Mouse (Mus musculus) urinary bladder, postnatal 36 days (tissue): ENCODE measurements around the gene Zfp276.
"Not testable (repeated sequence)": the region's sequence is repeated elsewhere in the genome, so short reads cannot be mapped to it uniquely, and the experiment has no call there.

ENCODE experiments used
- DNase-seq, 2 experiments: peaks; one replicate each; pipeline ENCODE4 v3.0.0; 2022; ENCODE audit warnings: low spot score in 2 of 2, mixed read lengths in 1 of 2

The Zfp276 gene

DNA sequence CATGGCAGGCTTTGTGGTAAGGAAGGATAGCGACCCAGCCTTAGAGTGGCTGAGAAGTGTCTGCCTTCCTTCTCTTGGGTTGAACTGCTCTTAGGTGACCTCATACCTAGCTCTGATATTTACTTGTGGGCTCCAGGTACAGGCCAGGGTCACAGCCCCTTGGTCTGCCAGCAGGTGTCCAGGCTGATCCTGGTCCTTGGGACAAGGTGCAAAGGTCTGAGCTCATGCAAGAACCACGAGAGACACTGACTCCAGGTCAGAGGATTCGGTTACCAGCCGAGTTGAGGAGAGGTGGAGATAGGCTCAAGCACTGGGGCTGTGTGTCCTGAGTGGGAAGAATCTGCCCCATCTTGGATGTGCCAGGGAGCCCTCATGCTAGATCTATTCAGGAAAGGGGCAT is 9.6 kb upstream of the Zfp276 start:
- no peak for DNase-seq

DNA sequence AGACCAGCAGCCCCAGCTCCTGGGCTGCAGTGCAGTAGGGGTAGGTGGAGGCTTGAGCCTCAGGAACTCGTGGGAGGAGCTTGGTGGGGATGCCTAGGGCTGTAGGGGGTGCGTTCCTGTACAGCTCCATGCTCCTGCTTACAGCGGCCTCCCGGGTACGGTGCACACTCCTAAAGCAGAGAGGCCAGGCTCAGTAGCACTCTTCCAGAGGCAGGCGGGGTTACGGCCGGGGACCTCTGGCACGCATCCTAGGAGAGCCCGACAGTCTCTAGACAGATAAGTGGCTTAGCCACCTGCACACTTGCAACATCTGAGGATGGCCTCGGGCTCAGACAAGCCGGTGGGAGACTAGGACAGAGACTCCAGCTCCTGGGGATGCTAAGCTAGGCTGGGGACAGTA is 8.5 kb upstream of the Zfp276 start:
- DNase-seq: no peak

DNA sequence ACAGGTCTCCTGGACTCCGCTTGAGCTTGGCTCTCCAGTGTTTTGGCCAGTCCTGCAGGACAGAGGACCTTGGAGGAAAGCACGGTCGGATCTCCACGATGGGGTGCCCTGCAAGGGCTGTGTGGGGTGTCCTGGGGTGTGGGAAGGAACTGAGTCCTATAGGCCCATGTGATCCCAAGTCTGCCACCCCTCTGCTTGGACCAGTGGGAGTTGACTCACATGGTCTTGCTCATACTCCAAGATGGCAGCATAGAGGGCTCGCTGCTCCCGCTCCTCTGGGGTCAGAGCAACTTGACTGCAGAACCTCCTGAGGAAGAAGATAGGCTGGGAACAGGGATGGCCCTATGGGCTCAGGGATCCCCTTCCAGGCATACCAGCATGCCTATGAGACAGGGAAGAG is 6.2 kb upstream of the Zfp276 start:
- no peak for DNase-seq

DNA sequence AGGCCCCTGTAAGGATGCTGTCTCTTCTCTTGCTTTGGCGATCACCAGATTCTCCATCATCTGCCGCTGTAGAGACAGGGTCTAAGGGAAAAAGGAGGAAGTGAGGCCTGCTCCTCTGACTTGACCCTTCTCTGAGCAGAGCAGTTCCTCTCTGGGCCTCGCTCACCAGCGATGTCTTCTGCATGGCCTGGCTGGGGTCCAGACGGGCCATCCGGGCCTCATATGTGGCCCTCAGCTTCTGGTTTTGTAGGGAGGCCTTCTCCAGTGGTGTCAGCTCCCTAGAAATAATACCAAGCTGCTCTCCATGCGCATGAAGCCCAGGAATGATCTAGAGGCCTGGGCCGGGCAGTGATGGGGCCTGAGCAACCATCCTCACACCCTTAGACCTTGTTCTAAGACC is 5.4 kb upstream of the Zfp276 start:
- no peak for DNase-seq

DNA sequence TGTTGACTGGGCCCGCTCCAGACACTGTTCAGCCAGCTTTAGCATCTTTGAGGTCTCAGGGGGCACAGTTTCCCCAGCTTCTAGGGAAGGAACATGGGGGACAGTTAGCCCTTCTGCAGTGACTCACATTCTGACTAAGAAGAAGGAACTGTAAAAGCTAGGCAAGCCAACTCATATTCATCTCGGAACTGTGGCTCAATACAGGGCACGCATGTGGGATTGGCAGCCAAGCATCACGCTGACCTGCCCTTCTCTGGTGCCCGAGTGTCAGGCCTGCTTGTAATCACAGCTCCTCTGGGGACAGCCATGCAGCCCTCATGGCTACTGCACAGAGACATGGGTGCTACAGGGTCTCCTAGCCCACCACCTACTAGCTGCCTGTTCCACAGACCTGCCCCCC is 3.1 kb upstream of the Zfp276 start:
- DNase-seq: no peak

DNA sequence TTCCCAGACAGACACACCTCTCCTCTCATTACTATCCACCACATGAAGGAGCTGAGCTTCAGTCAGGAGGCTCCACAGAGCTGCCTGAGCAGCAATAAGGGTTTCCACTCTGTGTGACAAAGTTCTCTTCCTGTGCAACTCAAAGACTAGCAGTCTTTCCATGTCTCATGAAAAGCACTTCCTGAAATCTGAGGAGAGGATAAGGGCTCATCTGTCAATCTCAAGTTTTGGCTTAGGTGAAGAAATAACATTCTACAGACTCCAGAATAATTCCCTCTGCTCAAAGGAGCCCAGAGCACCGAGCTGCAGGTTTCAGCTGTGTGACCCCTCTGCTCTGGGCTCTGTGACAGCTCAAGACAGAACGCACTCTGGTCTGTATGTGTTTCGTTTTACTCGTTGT is 1.1 kb upstream of the Zfp276 start:
- DNase-seq: no peak

DNA sequence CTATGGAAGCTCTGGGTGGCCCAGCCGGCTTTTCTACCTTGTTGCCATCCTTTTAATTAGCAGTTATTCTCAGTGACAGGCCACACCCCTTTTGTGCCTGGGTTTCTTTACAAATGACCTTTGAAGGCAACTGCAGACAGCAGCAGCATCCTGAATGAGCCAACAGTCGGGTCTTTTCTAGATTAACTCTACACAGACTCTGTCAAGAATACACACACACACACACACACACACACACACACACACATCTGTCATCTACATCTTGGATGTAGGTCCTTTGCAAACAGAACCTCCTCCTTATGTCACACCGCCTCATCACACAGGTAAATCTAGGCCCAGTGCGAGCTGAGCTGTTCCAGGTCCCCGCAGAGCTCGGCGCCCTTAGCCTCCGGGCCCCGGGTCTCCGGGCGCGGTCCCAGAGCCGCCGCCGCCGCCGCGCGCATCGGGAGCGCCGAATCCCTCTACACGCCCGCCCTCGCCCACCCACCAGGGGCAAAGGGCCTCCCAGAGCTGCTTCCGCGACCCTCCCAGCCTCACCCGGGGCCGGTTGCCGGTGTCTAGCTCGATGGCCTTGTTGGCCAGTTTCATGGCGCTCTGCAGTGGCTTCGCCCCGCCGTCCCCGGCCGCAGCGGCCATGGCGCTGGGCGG is 420 bp upstream of the Zfp276 start:
- DNase-seq: no peak

DNA sequence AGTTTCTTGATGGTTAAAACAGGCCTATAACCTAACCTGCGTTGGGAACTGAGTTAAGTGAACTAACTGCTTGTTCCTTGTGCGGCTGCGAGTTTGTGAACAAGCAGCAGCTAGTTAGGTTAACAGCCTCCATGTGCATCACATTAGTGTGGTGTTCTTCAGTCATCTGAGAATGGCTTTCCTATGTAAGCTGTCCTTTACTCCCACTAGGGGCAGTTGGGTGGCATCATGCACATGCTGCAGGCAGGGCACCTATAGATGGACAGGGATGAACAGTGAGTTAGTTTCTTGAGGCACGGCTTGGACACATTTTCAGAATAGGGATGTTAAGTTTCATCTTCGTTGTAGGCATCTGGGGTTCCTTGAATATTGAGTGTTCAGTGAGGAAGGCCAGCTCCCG is 1.2 kb downstream of the Zfp276 start:
- no peak for DNase-seq

DNA sequence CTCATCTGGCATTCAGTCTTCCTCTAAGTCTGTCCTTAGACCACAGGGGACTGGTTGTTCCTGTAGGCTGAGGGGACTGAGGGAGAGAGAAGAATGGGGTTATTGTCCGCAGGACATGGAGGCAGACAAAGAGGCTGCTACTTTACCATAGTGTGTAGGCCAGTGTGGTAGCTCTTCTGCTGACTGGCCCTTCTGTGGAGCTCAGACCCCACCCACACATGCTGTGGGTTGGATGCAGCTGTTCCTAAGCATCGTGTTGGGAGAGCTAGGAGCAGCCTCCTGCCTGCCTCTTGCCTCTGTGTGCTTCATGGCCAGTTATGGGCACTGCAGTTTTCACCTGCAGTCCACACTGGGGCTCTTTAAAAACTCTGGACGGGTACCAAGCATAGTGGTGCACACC is 3.1 kb downstream of the Zfp276 start:
- DNase-seq: no peak

DNA sequence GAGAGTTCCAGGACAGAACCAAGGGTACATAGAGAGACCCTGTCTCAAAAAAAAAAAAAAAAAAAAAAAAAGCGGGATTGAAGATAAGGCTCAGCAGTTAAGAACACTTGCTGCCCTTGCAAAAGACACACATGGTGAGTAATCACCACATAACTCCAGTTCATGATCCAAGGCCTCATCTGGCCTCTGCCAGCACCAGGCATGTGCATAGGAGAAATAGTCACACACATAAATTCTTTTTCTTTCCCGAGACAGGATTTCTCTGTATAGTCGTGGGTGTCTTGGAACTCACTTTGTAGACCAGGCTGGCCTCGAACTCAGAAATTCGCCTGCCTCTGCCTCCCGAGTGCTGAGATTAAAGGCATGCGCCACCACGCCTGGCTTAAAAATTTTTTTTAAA is 3.6 kb downstream of the Zfp276 start:
- not testable (repeated sequence) for DNase-seq

DNA sequence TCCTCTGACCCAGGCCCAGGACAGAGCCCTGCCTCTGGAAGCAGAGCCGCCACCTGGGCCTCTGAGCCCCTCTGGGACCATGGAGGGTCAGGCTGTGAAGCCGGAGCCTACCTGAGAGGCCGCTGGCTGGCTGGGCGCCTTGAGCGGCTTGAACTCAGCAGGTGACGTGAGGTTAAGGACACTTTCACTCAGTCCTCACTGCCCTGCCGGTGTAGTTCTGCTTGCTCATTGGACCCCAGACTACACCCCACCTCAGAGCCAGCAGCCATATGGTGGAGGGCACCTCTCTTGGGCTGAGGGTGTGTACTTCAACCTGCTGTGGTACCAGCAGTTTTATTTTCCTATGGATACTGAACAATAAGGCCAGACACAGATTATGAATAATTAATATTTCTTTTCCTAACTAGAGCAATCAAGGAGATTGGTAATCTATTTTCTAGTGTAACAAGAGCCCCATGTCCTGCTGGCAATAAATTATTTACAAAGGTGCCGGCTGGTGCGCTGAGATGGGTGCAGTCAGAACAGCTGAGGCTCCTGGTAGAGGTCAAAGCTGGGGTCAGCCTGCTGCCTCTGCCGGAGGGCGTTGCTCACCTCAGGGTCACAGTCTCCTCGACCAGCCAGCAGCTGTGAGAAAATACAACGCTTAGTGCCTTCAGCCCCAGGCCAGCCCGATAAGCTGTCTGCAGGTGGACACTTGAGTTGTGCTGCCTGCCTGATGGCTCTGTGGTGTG is 14.1 kb downstream of the Zfp276 start:
- no peak for DNase-seq

DNA sequence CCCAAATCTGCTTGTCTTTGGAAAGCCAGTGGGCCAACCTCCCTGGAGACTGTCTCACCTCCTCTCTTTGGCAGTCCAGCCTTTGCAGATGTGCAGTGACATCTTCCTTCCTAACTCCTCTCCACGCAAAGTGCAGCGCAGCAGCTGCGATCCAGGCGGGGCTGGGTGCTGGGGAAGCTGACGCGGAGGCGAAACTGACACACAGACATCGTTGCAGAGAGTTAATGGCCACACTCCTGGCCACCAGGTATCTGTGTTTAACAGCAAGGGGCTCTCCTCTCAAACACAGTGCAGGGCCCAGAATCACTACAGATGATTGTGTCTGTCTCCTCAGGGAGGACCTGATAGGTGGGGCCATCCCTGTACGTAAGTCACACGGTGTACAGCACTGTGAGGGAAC is 17.2 kb downstream of the Zfp276 start:
- DNase-seq: no peak

DNA sequence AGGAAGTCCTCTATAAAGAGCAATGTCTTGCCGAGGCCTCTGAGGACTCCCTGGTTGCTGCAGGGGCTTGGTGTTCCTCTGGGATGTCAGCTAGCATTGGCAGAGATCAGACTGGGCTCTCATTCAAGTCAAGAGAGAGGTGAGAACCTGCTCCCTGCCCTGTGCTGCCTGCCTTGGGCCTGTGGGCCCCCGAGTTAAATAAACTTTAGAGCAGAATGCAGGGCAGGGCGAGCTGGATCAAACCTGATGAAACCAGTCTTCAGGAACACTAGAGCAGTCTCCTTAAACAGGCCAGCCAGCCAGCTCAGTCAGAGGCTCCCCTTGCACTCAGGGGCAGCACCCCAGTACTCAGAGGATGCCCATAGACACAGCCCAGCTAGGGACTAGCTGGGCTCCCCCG is 17.9 kb downstream of the Zfp276 start:
- no peak for DNase-seq

DNA sequence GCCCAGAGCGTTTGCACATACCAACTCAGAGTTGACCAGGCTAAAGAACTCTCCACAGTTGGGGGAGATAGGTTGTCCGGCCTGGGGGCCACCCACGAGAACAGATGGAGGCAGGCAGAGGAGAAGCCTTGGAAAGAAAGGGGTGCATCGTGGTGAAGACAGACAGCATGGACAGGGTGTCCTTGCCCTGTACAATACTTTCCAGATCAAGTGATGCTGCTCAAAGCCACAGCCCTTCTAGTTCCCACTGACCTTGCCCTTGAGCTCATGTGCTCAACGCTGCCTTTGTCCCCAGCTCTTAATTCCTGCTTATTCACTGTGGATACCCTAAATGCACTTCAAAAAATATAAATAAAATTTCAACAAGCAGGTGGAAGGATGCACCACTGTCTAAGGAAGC is 20.5 kb downstream of the Zfp276 start:
- no peak for DNase-seq

DNA sequence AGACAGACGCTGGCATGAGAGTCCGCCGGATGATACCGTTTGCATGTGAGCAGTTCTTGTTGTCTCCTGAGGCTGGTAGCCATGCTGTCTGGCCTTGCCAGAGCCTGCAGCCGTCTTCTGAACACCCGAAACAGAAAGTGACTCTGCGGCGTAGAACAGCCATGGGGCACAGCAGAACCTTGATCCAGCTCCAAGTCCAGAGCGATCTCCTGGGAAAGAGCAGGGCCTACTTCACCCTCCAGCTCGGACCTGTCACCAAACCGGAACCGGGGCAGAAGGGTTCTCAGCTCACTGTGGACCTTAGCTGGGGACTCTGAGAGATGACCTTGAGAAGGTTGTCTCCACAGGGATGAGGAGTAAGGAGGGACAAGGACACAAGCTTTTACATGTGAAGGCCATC is 21.1 kb downstream of the Zfp276 start:
- DNase-seq: no peak

DNA sequence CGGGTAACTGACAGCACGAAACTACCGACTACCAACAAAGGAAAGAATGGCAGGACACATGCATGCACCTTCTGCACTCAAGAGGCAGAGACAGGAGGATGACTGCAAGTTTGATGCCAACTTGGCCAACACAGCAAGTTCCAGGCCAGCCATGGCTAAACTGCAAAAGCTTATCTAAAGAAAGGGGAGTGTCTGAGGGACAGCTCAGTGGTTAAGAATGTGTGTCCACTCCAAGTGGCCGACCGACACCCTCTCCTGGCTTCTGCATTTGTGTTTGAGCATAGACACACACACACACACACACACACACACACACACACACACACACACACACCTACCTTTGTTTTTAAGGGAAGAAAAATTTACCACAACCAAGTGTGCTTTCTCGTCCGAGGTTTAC is 24.4 kb downstream of the Zfp276 start:
- DNase-seq: no peak

DNA sequence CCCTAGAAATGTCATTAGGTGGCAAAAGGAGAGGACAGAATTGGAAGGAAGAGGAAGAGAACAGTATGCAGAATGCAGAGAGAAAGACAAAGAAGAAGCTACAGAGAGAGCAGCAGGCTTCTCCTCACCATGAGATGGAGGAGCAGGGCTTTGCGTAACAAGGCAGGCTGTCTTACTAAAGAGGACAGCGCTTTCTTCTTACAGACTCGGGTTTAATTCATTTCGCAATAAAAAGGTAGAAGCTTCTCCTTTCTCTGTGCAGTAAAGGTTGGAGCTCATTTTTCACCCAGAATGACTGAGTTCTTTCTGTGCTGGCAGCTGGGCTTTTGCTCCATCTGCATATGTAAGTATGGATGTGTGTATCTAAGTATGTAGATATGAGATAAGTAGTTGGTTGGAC is 25.8 kb downstream of the Zfp276 start:
- DNase-seq: no peak

DNA sequence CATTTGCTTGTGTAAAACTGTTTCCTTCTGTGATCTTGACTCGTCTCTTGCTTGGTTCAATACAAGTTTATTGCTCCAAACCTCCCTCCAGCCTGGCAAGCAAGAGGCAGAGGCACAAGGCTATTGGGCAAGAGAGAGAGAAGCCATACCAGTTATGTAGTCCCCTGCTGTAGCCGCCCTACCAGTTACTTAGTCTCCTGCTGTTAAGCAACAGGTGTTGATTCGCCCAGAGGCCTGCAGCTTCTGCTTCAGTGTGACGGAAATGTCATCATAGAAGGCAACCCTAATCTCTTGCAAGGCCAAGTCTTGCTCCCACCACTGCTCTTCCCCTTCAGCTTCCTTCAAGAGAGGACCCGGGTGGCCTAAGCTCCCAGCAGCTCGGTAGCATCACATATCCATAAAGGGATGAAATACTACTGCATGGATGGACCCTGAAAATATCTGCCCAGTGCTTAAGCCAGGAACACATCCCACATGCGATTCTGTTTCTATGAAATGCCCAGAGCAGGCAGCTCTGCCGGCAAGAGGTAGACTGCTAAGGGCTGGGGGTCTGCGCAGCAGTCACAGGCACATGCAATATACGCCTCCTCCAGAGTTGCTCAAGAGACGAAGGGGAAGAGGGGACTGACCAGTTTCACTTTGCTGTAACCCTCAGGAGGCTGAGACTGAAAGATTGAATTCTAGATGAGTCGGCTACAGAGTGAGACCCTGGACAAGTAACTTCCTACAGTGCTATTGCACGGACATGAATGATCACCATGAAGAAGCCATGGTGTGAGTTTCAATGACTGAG is 26.5 kb downstream of the Zfp276 start:
- no peak for DNase-seq

DNA sequence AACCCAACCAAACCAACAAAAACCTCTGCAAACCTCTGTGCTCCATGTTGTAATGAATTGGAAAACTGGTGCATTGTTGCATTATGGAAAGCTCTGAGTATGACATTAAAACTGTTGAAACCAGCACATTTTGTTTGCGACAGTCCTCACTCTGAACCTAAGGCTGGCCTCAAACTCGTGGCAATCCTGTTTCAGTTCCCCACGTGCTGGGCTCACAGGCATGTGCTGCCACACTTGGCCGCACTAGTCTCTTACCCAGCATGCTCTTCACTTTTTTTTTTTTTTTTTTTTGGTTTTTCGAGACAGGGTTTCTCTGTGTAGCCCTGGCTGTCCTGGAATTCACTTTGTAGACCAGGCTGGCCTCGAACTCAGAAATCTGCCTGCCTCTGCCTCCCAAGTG is 29.0 kb downstream of the Zfp276 start:
- DNase-seq: not testable (repeated sequence)

DNA sequence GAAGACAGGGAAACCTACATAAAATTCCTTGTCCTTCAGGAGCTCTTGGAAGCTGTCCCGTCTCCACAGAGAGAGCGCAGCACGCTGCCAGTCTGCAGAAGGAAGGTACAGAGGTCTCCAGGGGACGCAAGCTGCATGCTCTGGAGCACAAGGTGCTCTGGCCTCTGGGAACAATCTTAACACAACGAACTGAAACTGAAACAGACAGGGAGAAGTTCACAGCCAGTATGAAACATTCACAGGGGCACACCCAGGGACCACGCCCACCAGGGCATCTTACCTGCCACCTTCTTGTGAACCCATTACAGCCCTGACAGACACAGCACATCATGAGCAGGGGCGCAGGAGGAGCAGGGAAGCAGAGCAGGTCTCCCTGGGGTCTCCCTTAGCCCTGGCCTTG is 30.0 kb downstream of the Zfp276 start:
- no peak for DNase-seq

DNA sequence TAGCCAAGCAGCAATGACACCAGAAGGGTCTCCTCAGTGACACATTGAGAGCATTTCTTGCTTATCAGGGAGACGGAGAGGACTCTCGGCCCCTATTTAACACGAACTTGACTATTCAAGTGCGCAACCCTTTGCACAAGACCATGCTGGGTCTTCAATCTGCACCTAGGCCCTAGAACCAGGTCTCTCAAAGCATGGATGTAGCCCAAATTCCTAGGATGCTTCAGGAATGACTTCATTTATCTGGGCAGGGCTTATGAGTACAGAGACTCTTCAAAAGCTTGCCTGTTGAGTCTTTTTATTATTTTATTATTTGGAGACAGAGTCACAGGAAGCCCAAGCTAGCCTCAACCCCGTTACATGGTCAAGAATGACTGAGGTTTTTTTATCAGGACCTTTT is 30.5 kb downstream of the Zfp276 start:
- DNase-seq: no peak

DNA sequence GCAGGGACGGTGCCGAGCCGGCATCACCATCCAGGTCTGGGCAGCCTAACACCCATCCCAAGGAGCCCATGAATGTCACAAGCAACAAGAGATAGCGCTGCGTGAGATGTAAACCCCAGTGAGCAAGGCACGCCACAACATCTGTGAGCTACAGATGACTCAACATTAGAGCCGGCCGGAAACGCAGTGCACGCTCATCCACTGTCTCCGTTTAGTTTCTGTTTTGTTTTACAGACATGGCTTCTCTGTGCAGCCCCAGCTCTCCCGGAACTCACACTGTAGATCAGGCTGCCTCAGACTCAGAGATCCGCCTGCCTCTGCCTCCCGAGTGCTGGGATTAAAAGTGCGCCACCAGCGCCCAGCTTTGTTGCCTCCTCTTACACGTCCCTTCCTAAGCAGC is 33.4 kb downstream of the Zfp276 start:
- no peak for DNase-seq

DNA sequence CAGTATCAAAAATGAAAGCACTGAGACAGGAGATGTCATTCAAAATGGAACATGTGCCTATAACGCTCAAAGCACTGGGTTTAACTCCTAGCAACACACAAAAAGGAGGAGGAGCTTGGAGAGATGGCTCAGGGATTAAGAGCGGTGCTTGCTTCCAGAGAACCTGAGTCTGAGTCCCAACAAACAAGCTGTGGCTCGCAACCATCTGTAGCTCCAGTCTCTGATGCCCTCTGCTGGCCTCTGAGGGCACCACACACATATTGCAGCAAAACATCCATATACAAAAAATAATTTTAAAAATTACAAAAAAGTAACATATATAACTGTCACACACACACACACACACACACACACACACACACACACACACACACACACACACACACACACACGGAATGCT is 36.2 kb downstream of the Zfp276 start:
- DNase-seq: peak in 1 of 2 experiments; percentile 16
